Comparison of ENCODE assay signal across 12 mouse cellular contexts in genomic region chr3:65904711-65905110, GRCm38 (mm10). TPM values are rescaled to one million over a fixed set of nuclear protein-coding genes. Genes with fewer than 3 reads are reported as not detected.
A peak's percentile ranks its signal among the peaks of the same experiment; 100 is the strongest.
DNase-seq lines count a peak whose midpoint lies in the region; ATAC-seq and TF ChIP-seq lines count a peak whose summit lies in the region.
"Had no signal": no experiment of that assay in that cellular context is flagged by ENCODE, and none has a peak within 500 bp of the region (broad histone marks: within the 10 kb centered on the region; RNA-seq: fewer than 3 reads in every experiment).

No protein-coding gene starts in this region.

- no peaks in the 10 kb centered on the region for H3K36me3 ChIP-seq in lung, embryonic 14.5 days (ENCODE audit: insufficient read depth)
- no peaks in the 10 kb centered on the region for H3K36me3 ChIP-seq in embryonic facial prominence, embryonic 15.5 days
- no peaks in the 10 kb centered on the region for H3K36me3 ChIP-seq in limb, embryonic 15.5 days

- no peaks in the 10 kb centered on the region for H3K9me3 ChIP-seq in lung, embryonic 14.5 days (ENCODE audit: low read depth, low read length)
- no peaks in the 10 kb centered on the region for H3K9me3 ChIP-seq in embryonic facial prominence, embryonic 15.5 days (replicated peaks)
- no peaks in the 10 kb centered on the region for H3K9me3 ChIP-seq in limb, embryonic 15.5 days

- TF ChIP-seq CTCF in lung, embryonic 14.5 days (IDR thresholded peaks at IDR 0.05; ENCODE audit: low read depth) = no peak

- no peak overlapping the region for H3K4me3 ChIP-seq in lung, embryonic 14.5 days (ENCODE audit: low read depth, low read length)
- no peak overlapping the region for H3K4me3 ChIP-seq in embryonic facial prominence, embryonic 15.5 days (replicated peaks)
- H3K4me3 ChIP-seq in limb, embryonic 15.5 days = no peak overlapping the region

- H3K9ac ChIP-seq in lung, embryonic 14.5 days = no peak overlapping the region
- H3K9ac ChIP-seq in embryonic facial prominence, embryonic 15.5 days = no peak overlapping the region
- H3K9ac ChIP-seq in limb, embryonic 15.5 days = no peak overlapping the region
- H3K9ac ChIP-seq: liver, embryonic 14.5 days had no signal

- H3K27me3 ChIP-seq in lung, embryonic 14.5 days (ENCODE audit: insufficient read depth, low read length) = no peaks in the 10 kb centered on the region
- no peaks in the 10 kb centered on the region for H3K27me3 ChIP-seq in embryonic facial prominence, embryonic 15.5 days
- no peaks in the 10 kb centered on the region for H3K27me3 ChIP-seq in limb, embryonic 15.5 days

- 15% methylated on average over 6 of the region's 6 CpGs for whole genome bisulfite sequencing in lung, embryonic 14.5 days
- 11% methylated on average over 6 of the region's 6 CpGs for WGBS in embryonic facial prominence, embryonic 15.5 days
- WGBS in limb, embryonic 15.5 days = 20% methylated on average over 6 of the region's 6 CpGs

- peak; percentile 56; the same call in 1 of the 2 replicates for ATAC-seq in lung, embryonic 14.5 days (ENCODE audit: insufficient read depth)
- ATAC-seq in embryonic facial prominence, embryonic 15.5 days (ENCODE audit: insufficient number of reproducible peaks, low FRiP score, low TSS enrichment, low read depth) = no peak
- no peak for ATAC-seq in limb, embryonic 15.5 days (ENCODE audit: insufficient number of reproducible peaks, low FRiP score, low TSS enrichment, low read depth)
- ATAC-seq in erythroid progenitor cell, adult 5-6 weeks (replicated peaks; ENCODE audit: low FRiP score, poor library complexity, severe bottlenecking) = no peak

- no peak overlapping the region for H3K4me2 ChIP-seq in lung, embryonic 14.5 days
- H3K4me2 ChIP-seq in embryonic facial prominence, embryonic 15.5 days (replicated peaks) = no peak overlapping the region
- H3K4me2 ChIP-seq in limb, embryonic 15.5 days = no peak overlapping the region

- no peaks in the 10 kb centered on the region for H3K4me1 ChIP-seq in lung, embryonic 14.5 days (ENCODE audit: insufficient read depth)
- H3K4me1 ChIP-seq in embryonic facial prominence, embryonic 15.5 days = peaks cover 16% of the 10 kb centered on the region
- peaks cover 12% of the 10 kb centered on the region for H3K4me1 ChIP-seq in limb, embryonic 15.5 days

- no peak for DNase-seq in lung, embryonic 14.5 days
- no peak for DNase-seq in lung, postnatal 4 days
- DNase-seq in adrenal gland, postnatal 36 days = peak; percentile 22 to 30
- no peak for DNase-seq in thymus, postnatal 25 days
- DNase-seq in right cerebral cortex, postnatal 4 days = no peak
- DNase-seq: cerebellum, adult 9-11 months; kidney, adult 8-10 months; right cerebral cortex, postnatal 25 days had no signal

- H3K27ac ChIP-seq in lung, embryonic 14.5 days (ENCODE audit: low read depth) = no peak overlapping the region
- 0 out of 2 replicates have a peak overlapping the region, but pooled peaks have one; percentile 7 for H3K27ac ChIP-seq in embryonic facial prominence, embryonic 15.5 days (replicated peaks)
- 0 out of 2 replicates have a peak overlapping the region, but pooled peaks have one; percentile 61 for H3K27ac ChIP-seq in limb, embryonic 15.5 days
- H3K27ac ChIP-seq: liver, embryonic 14.5 days had no signal

RNA-seq across cellular contexts. Expression of gene Ccnl1, which starts 53.3 kb away (rescaled TPM):
- polyA plus RNA-seq in lung, embryonic 14.5 days (2014; fragmentation: Nextera tagmentation; extraction: Ambion mirVana) = 129 and 135 TPM in 2 replicates
- total RNA-seq in adrenal gland, postnatal 36 days (2021) = 100 to 1,000 TPM in 1 of 2 experiments, 10 to 100 TPM in 1; 80.0 to 129 TPM
- 106 and 107 TPM in 2 replicates for polyA plus RNA-seq in embryonic facial prominence, embryonic 15.5 days (2015; fragmentation: Nextera tagmentation; extraction: Ambion mirVana)
- 101 and 110 TPM in 2 replicates for polyA plus RNA-seq in limb, embryonic 15.5 days (2015; fragmentation: Nextera tagmentation; extraction: Ambion mirVana)
- total RNA-seq in erythroid progenitor cell, adult 5-6 weeks (2015; ENCODE audit: low replicate concordance) = 158 and 173 TPM in 2 replicates
- total RNA-seq in erythroid progenitor cell, adult 5-6 weeks (2017; ENCODE audit: low replicate concordance) = 199 and 276 TPM in 2 replicates

Comparison
In these comparisons a context has a peak if more than half of its experiments do, and no peak if none do; other contexts are left out.
1. DNase-seq: peak in adrenal gland, postnatal 36 days (2 of 2); none in lung, embryonic 14.5 days (single experiment), lung, postnatal 4 days (0 of 2), thymus, postnatal 25 days (single experiment) and right cerebral cortex, postnatal 4 days (single experiment).